Mouse (Mus musculus): ENCODE results near the gene Defa23. TPM values are rescaled to one million over a fixed set of nuclear protein-coding genes. Genes with fewer than 3 reads are reported as not detected.

Gene Defa23
- polyA plus RNA-seq, 1 experiment from 2014 or later, result not detected

Other genes starting within 250 kb of the Defa23 start
- not detected in 2 replicates for gene Defb33, start 162.4 kb upstream of the Defa23 start, polyA plus RNA-seq (2015; fragmentation: Nextera tagmentation; extraction: Ambion mirVana)
- gene Gm15056, start 152.4 kb upstream of the Defa23 start, polyA plus RNA-seq (2015; fragmentation: Nextera tagmentation; extraction: Ambion mirVana), result not detected in 2 replicates
- gene Gm6040, start 133.0 kb upstream of the Defa23 start, polyA plus RNA-seq (2015; fragmentation: Nextera tagmentation; extraction: Ambion mirVana), result not detected in 2 replicates
- gene AY761185, start 110.3 kb upstream of the Defa23 start, polyA plus RNA-seq (2015; fragmentation: Nextera tagmentation; extraction: Ambion mirVana), result not detected in 2 replicates
- not detected in 2 replicates for gene Defa21, start 29.5 kb upstream of the Defa23 start, polyA plus RNA-seq (2015; fragmentation: Nextera tagmentation; extraction: Ambion mirVana)
- gene Defa35, start 10.0 kb downstream of the Defa23 start, polyA plus RNA-seq (2015; fragmentation: Nextera tagmentation; extraction: Ambion mirVana), result not detected in 2 replicates
- not detected in 2 replicates for gene Defa25, start 29.4 kb downstream of the Defa23 start, polyA plus RNA-seq (2015; fragmentation: Nextera tagmentation; extraction: Ambion mirVana)
- gene Gm14851, start 41.0 kb downstream of the Defa23 start, polyA plus RNA-seq (2015; fragmentation: Nextera tagmentation; extraction: Ambion mirVana), result not detected in 2 replicates
- not detected in 2 replicates for gene Defa30, start 79.6 kb downstream of the Defa23 start, polyA plus RNA-seq (2015; fragmentation: Nextera tagmentation; extraction: Ambion mirVana)
- gene Defa22, start 107.2 kb downstream of the Defa23 start, polyA plus RNA-seq (2015; fragmentation: Nextera tagmentation; extraction: Ambion mirVana), result not detected in 2 replicates
- gene Defa31, start 136.6 kb downstream of the Defa23 start, polyA plus RNA-seq (2015; fragmentation: Nextera tagmentation; extraction: Ambion mirVana), result not detected in 2 replicates
- not detected in 2 replicates for gene Gm15293, start 146.5 kb downstream of the Defa23 start, polyA plus RNA-seq (2015; fragmentation: Nextera tagmentation; extraction: Ambion mirVana)
- not detected in 2 replicates for gene Gm15292, start 194.7 kb downstream of the Defa23 start, polyA plus RNA-seq (2015; fragmentation: Nextera tagmentation; extraction: Ambion mirVana)

Measured in forebrain, embryonic 16.5 days (tissue).